Mouse (Mus musculus) lung, postnatal 4 days (tissue): ENCODE measurements at regions not wholly inside any gene's neighbourhood (a gene's known extent, or its start where the extent isn't known, plus 50 kb on each side); places are given as distances from the start of the nearest gene placed in this dataset.

Source experiments
- DNase-seq, 2 experiments: peaks; one replicate each; pipeline ENCODE4 v3.0.0; 2021

GRCm38 (mm10) chr4:31525638-31526207 is 438.2 kb upstream of the Map3k7 start:
- no peak for DNase-seq

GRCm38 (mm10) chr4:31536811-31537210 is 427.1 kb upstream of the Map3k7 start:
- no peak for DNase-seq

GRCm38 (mm10) chr4:31553780-31554394 is 410.0 kb upstream of the Map3k7 start:
- no peak for DNase-seq

GRCm38 (mm10) chr4:31555077-31555476 is 408.8 kb upstream of the Map3k7 start:
- DNase-seq = no peak

GRCm38 (mm10) chr4:31557261-31557660 is 406.6 kb upstream of the Map3k7 start:
- no peak for DNase-seq

GRCm38 (mm10) chr4:31560305-31560704 is 403.6 kb upstream of the Map3k7 start:
- DNase-seq = no peak

GRCm38 (mm10) chr4:31561183-31561582 is 402.7 kb upstream of the Map3k7 start:
- DNase-seq = no peak

- DNase-seq = peak in 1 of 2 experiments; percentile 13
Measured at GRCm38 (mm10) chr4:31561823-31562222, 402.1 kb upstream of the Map3k7 start.

- DNase-seq = no peak
Measured at GRCm38 (mm10) chr4:31566158-31566557, 397.7 kb upstream of the Map3k7 start.

- no peak for DNase-seq
Measured at GRCm38 (mm10) chr4:31566834-31567233, 397.1 kb upstream of the Map3k7 start.

- no peak for DNase-seq
Measured at GRCm38 (mm10) chr4:31569687-31570086, 394.2 kb upstream of the Map3k7 start.

- no peak for DNase-seq
Measured at GRCm38 (mm10) chr4:31576982-31577579, 386.8 kb upstream of the Map3k7 start.

GRCm38 (mm10) chr4:31583495-31583894 is 380.4 kb upstream of the Map3k7 start:
- DNase-seq = no peak

GRCm38 (mm10) chr4:31584171-31584570 is 379.7 kb upstream of the Map3k7 start:
- no peak for DNase-seq

GRCm38 (mm10) chr4:31594089-31594488 is 369.8 kb upstream of the Map3k7 start:
- DNase-seq = no peak

GRCm38 (mm10) chr4:31601536-31601935 is 362.4 kb upstream of the Map3k7 start:
- no peak for DNase-seq

GRCm38 (mm10) chr4:31603776-31604175 is 360.1 kb upstream of the Map3k7 start:
- no peak for DNase-seq

- DNase-seq = no peak
Measured at GRCm38 (mm10) chr4:31608811-31609210, 355.1 kb upstream of the Map3k7 start.

GRCm38 (mm10) chr4:31609559-31609958 is 354.3 kb upstream of the Map3k7 start:
- no peak for DNase-seq

- no peak for DNase-seq
Measured at GRCm38 (mm10) chr4:31612147-31612824, 351.6 kb upstream of the Map3k7 start.

- no peak for DNase-seq
Measured at GRCm38 (mm10) chr4:31612825-31613514, 350.9 kb upstream of the Map3k7 start.

GRCm38 (mm10) chr4:31617572-31617971 is 346.3 kb upstream of the Map3k7 start:
- DNase-seq = no peak

GRCm38 (mm10) chr4:31618026-31618425 is 345.9 kb upstream of the Map3k7 start:
- no peak for DNase-seq
